Mouse (Mus musculus) testis, adult 2 months (tissue): ENCODE measurements at regions not wholly inside any gene's neighbourhood (a gene's known extent, or its start where the extent isn't known, plus 50 kb on each side); places are given as distances from the start of the nearest gene placed in this dataset.

Source experiments
- H3K27ac ChIP-seq: fragments of 200-500 bp; 2 replicates; pipeline ENCODE4 v1.5.1; 2012; ENCODE audit warnings: low read depth, low read length; ENCODE audit not compliant: control insufficient read depth, insufficient read depth
- H3K27me3 ChIP-seq: fragments of 200-500 bp; 2 replicates; pipeline ENCODE4 v1.6.1; 2012; ENCODE audit warnings: mild to moderate bottlenecking, low read length, moderate library complexity; ENCODE audit not compliant: control insufficient read depth, insufficient read depth
- H3K36me3 ChIP-seq: fragments of 200-500 bp; 2 replicates; pipeline ENCODE4 v1.6.1; 2012; ENCODE audit warnings: mild to moderate bottlenecking, low read length; ENCODE audit not compliant: control insufficient read depth, insufficient read depth
- H3K4me1 ChIP-seq: fragments of 200-500 bp; 2 replicates; pipeline ENCODE4 v1.6.1; 2012; ENCODE audit warnings: low read length; ENCODE audit not compliant: control insufficient read depth, insufficient read depth
- H3K4me3 ChIP-seq: fragments of 200-500 bp; 2 replicates; pipeline ENCODE4 v1.5.1; 2012; ENCODE audit warnings: low read depth, mild to moderate bottlenecking, low read length, moderate library complexity, mixed read lengths; ENCODE audit not compliant: control insufficient read depth
- CTCF ChIP-seq: fragments of 200-500 bp; IDR thresholded peaks from 2 replicates; pipeline ENCODE4 v1.5.1; 2012; ENCODE audit warnings: low read depth, mild to moderate bottlenecking, inconsistent platforms, low read length, moderate library complexity; ENCODE audit not compliant: control insufficient read depth, insufficient read depth, insufficient replicate concordance
- POLR2A ChIP-seq: fragments of 200-500 bp; IDR thresholded peaks from 2 replicates; pipeline ENCODE4 v1.6.1; 2012; ENCODE audit warnings: low read depth, mild to moderate bottlenecking, inconsistent platforms, low read length, moderate library complexity; ENCODE audit not compliant: control insufficient read depth

GRCm38 (mm10) chr2:80998296-80998695 is 381.3 kb downstream of the Nup35 start:
- H3K27ac ChIP-seq = no peak overlapping the region
- H3K36me3 ChIP-seq = no peaks in the 10 kb centered on the region
- H3K4me3 ChIP-seq = no peak overlapping the region
- H3K27me3 ChIP-seq = no peaks in the 10 kb centered on the region
- H3K4me1 ChIP-seq = no peaks in the 10 kb centered on the region
- TF ChIP-seq CTCF (no peak), POLR2A (no peak)

GRCm38 (mm10) chr2:81007071-81007470 is 390.0 kb downstream of the Nup35 start:
- H3K4me1 ChIP-seq = no peaks in the 10 kb centered on the region
- H3K36me3 ChIP-seq = no peaks in the 10 kb centered on the region
- H3K27me3 ChIP-seq = no peaks in the 10 kb centered on the region
- H3K27ac ChIP-seq = no peak overlapping the region
- H3K4me3 ChIP-seq = no peak overlapping the region
- TF ChIP-seq POLR2A = no peak
- no peak for TF ChIP-seq CTCF

- no peaks in the 10 kb centered on the region for H3K36me3 ChIP-seq
- no peak overlapping the region for H3K4me3 ChIP-seq
- TF ChIP-seq CTCF (no peak), POLR2A (no peak)
- H3K27me3 ChIP-seq = no peaks in the 10 kb centered on the region
- H3K27ac ChIP-seq = no peak overlapping the region
- no peaks in the 10 kb centered on the region; the same call in 1 of the 2 replicates for H3K4me1 ChIP-seq
Observed at GRCm38 (mm10) chr2:81023620-81024019, 406.6 kb downstream of the Nup35 start.
